In the genomic region with DNA sequence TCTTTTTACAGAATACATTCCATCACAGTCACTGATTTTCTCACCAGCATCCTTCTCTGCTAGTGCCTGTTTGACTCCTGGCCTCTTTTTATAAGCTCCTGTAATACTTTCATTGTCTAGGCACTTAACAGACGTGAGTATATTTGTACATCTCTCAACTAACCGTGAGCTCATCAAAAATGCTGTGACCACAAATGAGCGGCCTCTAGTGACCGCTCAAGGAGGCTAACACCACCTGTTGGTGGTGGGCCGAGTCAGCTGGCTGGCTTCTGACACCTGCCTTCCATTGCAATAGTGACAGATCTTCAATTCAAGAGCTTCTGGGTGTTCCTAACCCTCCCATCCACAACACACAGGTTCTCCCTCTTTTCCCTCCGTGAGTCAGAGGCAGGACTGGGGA, we compare ENCODE assay signal across 33 mouse cellular contexts. TPM values are rescaled to one million over a fixed set of nuclear protein-coding genes. Genes with fewer than 3 reads are reported as not detected.
A peak's percentile ranks its signal among the peaks of the same experiment; 100 is the strongest.
DNase-seq lines count a peak whose midpoint lies in the region; TF ChIP-seq lines count a peak whose summit lies in the region.
"Had no signal": no experiment of that assay in that cellular context is flagged by ENCODE, and none has a peak within 500 bp of the region (broad histone marks: within the 10 kb centered on the region; RNA-seq: fewer than 3 reads in every experiment).

No protein-coding gene starts in this region.

- no peaks in the 10 kb centered on the region for H3K4me1 ChIP-seq in heart, adult 2 months (ENCODE audit: control insufficient read depth, insufficient read depth, low read length)
- H3K4me1 ChIP-seq in lung, adult 2 months (ENCODE audit: control insufficient read depth, insufficient read depth, low read length): peaks cover 9% of the 10 kb centered on the region
- peaks cover 14% of the 10 kb centered on the region; the same call in 1 of the 2 replicates for H3K4me1 ChIP-seq in embryonic facial prominence, embryonic 10.5 days
- H3K4me1 ChIP-seq: embryonic facial prominence, embryonic 13.5 days; intestine, embryonic 15.5 days had no signal

- no peaks in the 10 kb centered on the region for H3K9me3 ChIP-seq in embryonic facial prominence, embryonic 10.5 days
- H3K9me3 ChIP-seq: embryonic facial prominence, embryonic 13.5 days; forebrain, embryonic 10.5 days; forebrain, embryonic 15.5 days; G1E; heart, embryonic 10.5 days; heart, embryonic 15.5 days; intestine, embryonic 15.5 days had no signal

- TF ChIP-seq EP300 in heart, adult 2 months (IDR thresholded peaks at IDR 0.05; ENCODE audit: insufficient read depth, low read depth, low read length): no peak

- intact Hi-C loops in heart, adult 2 months (cut with DNase I): no loop called here

- H3K4me3 ChIP-seq in heart, adult 2 months: no peak overlapping the region
- H3K4me3 ChIP-seq in lung, adult 2 months (replicated peaks; ENCODE audit: extremely low read depth, low read depth, low read length): no peak overlapping the region
- no peak overlapping the region for H3K4me3 ChIP-seq in embryonic facial prominence, embryonic 10.5 days
- H3K4me3 ChIP-seq: embryonic facial prominence, embryonic 13.5 days; forebrain, embryonic 10.5 days; forebrain, embryonic 15.5 days; heart, embryonic 10.5 days; heart, embryonic 15.5 days; intestine, embryonic 15.5 days had no signal

- H3K9ac ChIP-seq in heart, adult 2 months (ENCODE audit: low read depth, low read length): no peak overlapping the region
- H3K9ac ChIP-seq: embryonic facial prominence, embryonic 13.5 days; forebrain, embryonic 15.5 days; heart, embryonic 15.5 days; intestine, embryonic 15.5 days; liver, embryonic 14.5 days had no signal

- no peaks in the 10 kb centered on the region for H3K27me3 ChIP-seq in heart, adult 2 months (ENCODE audit: control insufficient read depth, insufficient read depth, low read length)
- no peaks in the 10 kb centered on the region for H3K27me3 ChIP-seq in embryonic facial prominence, embryonic 10.5 days (replicated peaks; ENCODE audit: low read depth, poor library complexity, severe bottlenecking)
- H3K27me3 ChIP-seq: embryonic facial prominence, embryonic 13.5 days; forebrain, embryonic 15.5 days; heart, embryonic 15.5 days; intestine, embryonic 15.5 days had no signal

- TF ChIP-seq CTCF in heart, adult 2 months (IDR thresholded peaks at IDR 0.05): no peak
- TF ChIP-seq CTCF in lung, adult 2 months (IDR thresholded peaks at IDR 0.05; ENCODE audit: insufficient read depth, low read length): no peak

- no peak overlapping the region for H3K27ac ChIP-seq in heart, adult 2 months
- H3K27ac ChIP-seq in embryonic facial prominence, embryonic 10.5 days (replicated peaks): no peak overlapping the region
- H3K27ac ChIP-seq: embryonic facial prominence, embryonic 13.5 days; forebrain, embryonic 10.5 days; forebrain, embryonic 15.5 days; heart, embryonic 10.5 days; heart, embryonic 15.5 days; hindbrain, postnatal 0 days; intestine, embryonic 15.5 days; liver, embryonic 14.5 days; macrophage had no signal

- H3K79me2 ChIP-seq in heart, adult 2 months (replicated peaks; ENCODE audit: control insufficient read depth, insufficient read depth, low read length): no peaks in the 10 kb centered on the region

- no peaks in the 10 kb centered on the region for H3K36me3 ChIP-seq in heart, adult 2 months (ENCODE audit: control insufficient read depth, insufficient read depth, low read length)
- H3K36me3 ChIP-seq in embryonic facial prominence, embryonic 10.5 days (replicated peaks): peaks cover 33% of the 10 kb centered on the region
- H3K36me3 ChIP-seq: forebrain, embryonic 15.5 days; intestine, embryonic 15.5 days had no signal

- TF ChIP-seq POLR2A in heart, adult 2 months (IDR thresholded peaks at IDR 0.05; ENCODE audit: insufficient read depth, low read depth, low read length): no peak
- no peak for TF ChIP-seq POLR2A in lung, adult 2 months (IDR thresholded peaks at IDR 0.05; ENCODE audit: borderline replicate concordance, extremely low read depth, low read depth, low read length)

- peak; percentile 56 for DNase-seq in heart, adult 11 months
- DNase-seq in heart, adult 2 months: no peak
- DNase-seq in lung, adult 2 months: peak; percentile 48
- peak; percentile 79 for DNase-seq in lung, postnatal 25 days (ENCODE audit: low spot score)
- peak; percentile 39 for DNase-seq in yolk sac, embryonic 10.5 days (ENCODE audit: low spot score)
- DNase-seq in frontal cortex, postnatal 10 days (ENCODE audit: low spot score in 2 of 2): no peak
- DNase-seq in embryonic facial prominence, embryonic 10.5 days (ENCODE audit: low spot score): no peak
- DNase-seq: adrenal gland, adult 8-10 months; cerebellum, adult 2 months; cerebellum, postnatal 36 days; embryo, embryonic 11 days; gastrocnemius, postnatal 10 days; kidney, adult 2 months; kidney, postnatal 36 days; layer of hippocampus, postnatal 36 days; liver had no signal

- 76% methylated on average over 6 of the region's 6 CpGs for WGBS in heart, adult 2 months
- 61% methylated on average over 6 of the region's 6 CpGs for WGBS in lung, adult 2 months
- 77% methylated on average over 6 of the region's 6 CpGs for WGBS in embryonic facial prominence, embryonic 10.5 days

RNA-seq across cellular contexts. Expression of a gene that starts 10.8 kb away (rescaled TPM):
- 10 to 100 TPM; 14.1 to 14.9 TPM for total RNA-seq in heart, adult 2 months (2021)
- 19.7 and 33.9 TPM in 2 replicates for polyA plus RNA-seq in heart, adult 2 months (2012; rRNA removed)
- 53.9 and 71.5 TPM in 2 replicates for polyA plus RNA-seq in lung, adult 2 months (2012; rRNA removed)
- 11.8 and 12.1 TPM in 2 replicates for polyA plus RNA-seq in embryonic facial prominence, embryonic 10.5 days (2016; fragmentation: Nextera tagmentation; extraction: Ambion mirVana)

RNA-seq across cellular contexts. Expression of a gene that starts 22.8 kb away (rescaled TPM):
- total RNA-seq in heart, adult 2 months (2021): not detected
- not detected in 2 replicates for polyA plus RNA-seq in heart, adult 2 months (2012; rRNA removed)
- polyA plus RNA-seq in lung, adult 2 months (2012; rRNA removed): 0.08 and 0.34 TPM in 2 replicates
- not detected in 2 replicates for polyA plus RNA-seq in embryonic facial prominence, embryonic 10.5 days (2016; fragmentation: Nextera tagmentation; extraction: Ambion mirVana)
- total RNA-seq: adrenal gland, adult 8-10 months; adrenal gland, postnatal 4 days; G1E; heart, postnatal 25 days; hindbrain, postnatal 0 days; layer of hippocampus, adult 8-10 months; layer of hippocampus, postnatal 36 days; left cerebral cortex, postnatal 10 days had no signal
- polyA plus RNA-seq: cerebellum, adult 2 months; embryonic facial prominence, embryonic 13.5 days; forebrain, embryonic 10.5 days; G1E; heart, embryonic 10.5 days; heart, embryonic 15.5 days; hindbrain, embryonic 11.5 days; hindbrain, postnatal 0 days; intestine, embryonic 15.5 days; kidney, adult 2 months; kidney, embryonic 16.5 days; macrophage; neural tube, embryonic 14.5 days had no signal

RNA-seq across cellular contexts. Expression of a gene that starts 53.4 kb away (rescaled TPM):
- total RNA-seq in heart, adult 2 months (2021): 10 to 100 TPM; 36.1 to 37.2 TPM
- polyA plus RNA-seq in heart, adult 2 months (2012; rRNA removed): 17.6 and 22.5 TPM in 2 replicates
- 16.3 and 21.2 TPM in 2 replicates for polyA plus RNA-seq in lung, adult 2 months (2012; rRNA removed)
- polyA plus RNA-seq in embryonic facial prominence, embryonic 10.5 days (2016; fragmentation: Nextera tagmentation; extraction: Ambion mirVana): 94.8 and 105 TPM in 2 replicates

Comparison
In these comparisons a context has a peak if more than half of its experiments do, and no peak if none do; other contexts are left out.
1. DNase-seq: peak in heart, adult 11 months (single experiment), lung, adult 2 months (single experiment), lung, postnatal 25 days (single experiment) and yolk sac, embryonic 10.5 days (single experiment); none in heart, adult 2 months (0 of 2), frontal cortex, postnatal 10 days (0 of 2) and embryonic facial prominence, embryonic 10.5 days (single experiment).